Mouse (Mus musculus) lung, embryonic 15.5 days (tissue): Measurements from ENCODE around the gene Pecam1. TPM values are rescaled to one million over a fixed set of nuclear protein-coding genes. Genes with fewer than 3 reads are reported as not detected.

Experiments
- ATAC-seq: fragments of 200-750 bp; cut with Nextera tagmentation; 2 replicates; pipeline ENCODE4 v1.8.0; 2017; ENCODE audit warnings: moderate number of reproducible peaks, borderline replicate concordance; ENCODE audit not compliant: low FRiP score, low TSS enrichment; ENCODE audit errors: extremely low read depth
- H3K27ac ChIP-seq: fragments of 300-500 bp; sonication (generic); 2 replicates; pipeline ENCODE4 v1.5.1; 2015; ENCODE audit warnings: moderate library complexity, mild to moderate bottlenecking, inconsistent platforms
- H3K27me3 ChIP-seq: fragments of 300-500 bp; sonication (generic); 2 replicates; pipeline ENCODE4 v1.6.1; 2015; ENCODE audit warnings: inconsistent platforms
- H3K36me3 ChIP-seq: fragments of 300-500 bp; sonication (generic); 2 replicates; pipeline ENCODE4 v1.6.1; 2015; ENCODE audit warnings: inconsistent platforms
- H3K4me1 ChIP-seq: fragments of 300-500 bp; sonication (generic); 2 replicates; pipeline ENCODE4 v1.6.1; 2015; ENCODE audit warnings: inconsistent platforms
- H3K4me2 ChIP-seq: fragments of 300-500 bp; sonication (generic); 2 replicates; pipeline ENCODE4 v1.6.1; 2015; ENCODE audit warnings: inconsistent platforms, mild to moderate bottlenecking, moderate library complexity
- H3K4me3 ChIP-seq: fragments of 300-500 bp; sonication (generic); 2 replicates; pipeline ENCODE4 v1.5.1; 2015; ENCODE audit warnings: mild to moderate bottlenecking, inconsistent platforms
- H3K9ac ChIP-seq: fragments of 300-500 bp; sonication (generic); 2 replicates; pipeline ENCODE4 v1.6.1; 2015; ENCODE audit warnings: inconsistent platforms
- H3K9me3 ChIP-seq: fragments of 300-500 bp; sonication (generic); 2 replicates; pipeline ENCODE4 v1.6.1; 2016; ENCODE audit warnings: inconsistent platforms
- WGBS: fragments of 180-500 bp; shearing (Covaris S2); methylation state at CpG from one replicate; pipeline ENCODE4 v1.1.7; 2015; 5-methylcytosine and 5-hydroxymethylcytosine counted together
- polyA plus RNA-seq: library from polyadenylated mRNA; unstranded; fragments of >200 nt; fragmentation: Nextera tagmentation; extraction: Ambion mirVana; gene quantifications from 2 replicates; pipeline ENCODE4 v1.2.1, GENCODE M21; 2015

Pecam1 gene
- polyA plus RNA-seq, 1 experiment from 2014 or later, result 117 TPM

DNA sequence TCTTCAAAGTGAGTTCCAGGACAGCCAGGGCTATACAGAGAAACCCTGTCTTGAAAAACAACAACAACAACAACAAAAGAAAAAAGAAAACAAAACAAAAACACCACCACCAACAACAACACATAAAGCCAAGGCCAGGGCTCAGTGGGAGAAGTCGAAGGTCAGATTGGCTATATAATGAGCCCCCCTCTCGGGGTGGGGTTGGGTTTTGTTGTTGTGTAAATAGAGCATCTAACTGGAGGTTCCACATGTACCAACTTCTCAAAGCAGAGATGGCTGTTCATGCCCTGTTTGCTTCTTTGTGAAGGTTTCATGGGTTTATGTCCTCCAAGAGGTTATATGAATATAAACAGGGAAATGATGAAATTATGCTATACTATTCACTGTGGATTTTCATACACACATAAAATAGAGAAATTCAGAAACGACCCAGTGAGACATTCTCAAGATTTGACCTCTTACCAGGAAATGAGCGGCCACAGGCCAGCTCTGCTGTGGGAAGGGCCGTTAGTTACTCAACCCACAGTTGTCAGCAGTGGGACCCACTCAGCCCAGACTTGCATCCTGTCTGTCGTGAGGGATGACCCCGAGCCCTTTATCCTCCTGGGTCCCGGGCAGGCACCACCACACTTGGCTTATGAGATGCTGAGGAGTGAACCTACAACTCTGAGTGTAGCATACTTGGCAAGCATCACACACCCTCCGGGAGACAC lies 45.9 kb downstream of the Pecam1 start:
- no peak overlapping the region for H3K9ac ChIP-seq
- no peak overlapping the region for H3K4me3 ChIP-seq
- no peaks in the 10 kb centered on the region for H3K27me3 ChIP-seq
- H3K4me2 ChIP-seq, result no peak overlapping the region
- H3K9me3 ChIP-seq, result no peaks in the 10 kb centered on the region
- no peaks in the 10 kb centered on the region for H3K36me3 ChIP-seq
- H3K27ac ChIP-seq, result no peak overlapping the region
- peaks cover 22% of the 10 kb centered on the region for H3K4me1 ChIP-seq
- no peak for ATAC-seq
- 57% methylated on average over 9 of the region's 9 CpGs for WGBS

DNA sequence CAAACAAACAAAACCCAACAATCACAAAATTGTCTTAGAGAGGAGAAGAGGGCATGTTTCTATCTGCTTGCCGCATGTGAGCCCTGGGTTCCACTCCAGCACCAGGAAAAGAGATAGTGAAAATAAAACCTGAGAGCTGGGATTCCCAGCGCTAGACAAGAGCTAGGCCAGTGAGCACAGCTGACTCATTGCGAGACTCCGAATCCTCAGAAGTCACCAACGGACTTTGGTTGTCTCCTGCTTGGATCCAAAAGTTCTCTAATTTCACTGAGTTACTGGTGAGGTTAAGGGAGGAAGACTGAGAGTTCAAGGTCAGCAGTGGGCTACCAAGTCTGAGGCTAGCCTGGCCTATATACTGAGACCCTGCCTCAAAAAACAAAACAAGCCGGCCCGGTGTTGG lies 46.5 kb downstream of the Pecam1 start:
- H3K9me3 ChIP-seq, result no peaks in the 10 kb centered on the region
- H3K4me1 ChIP-seq, result peaks cover 16% of the 10 kb centered on the region
- no peak overlapping the region for H3K4me3 ChIP-seq
- ATAC-seq, result no peak
- no peak overlapping the region for H3K4me2 ChIP-seq
- WGBS, result 90% methylated on average over 7 of the region's 7 CpGs
- no peaks in the 10 kb centered on the region for H3K27me3 ChIP-seq
- H3K36me3 ChIP-seq, result no peaks in the 10 kb centered on the region
- no peak overlapping the region for H3K9ac ChIP-seq
- H3K27ac ChIP-seq, result no peak overlapping the region

DNA sequence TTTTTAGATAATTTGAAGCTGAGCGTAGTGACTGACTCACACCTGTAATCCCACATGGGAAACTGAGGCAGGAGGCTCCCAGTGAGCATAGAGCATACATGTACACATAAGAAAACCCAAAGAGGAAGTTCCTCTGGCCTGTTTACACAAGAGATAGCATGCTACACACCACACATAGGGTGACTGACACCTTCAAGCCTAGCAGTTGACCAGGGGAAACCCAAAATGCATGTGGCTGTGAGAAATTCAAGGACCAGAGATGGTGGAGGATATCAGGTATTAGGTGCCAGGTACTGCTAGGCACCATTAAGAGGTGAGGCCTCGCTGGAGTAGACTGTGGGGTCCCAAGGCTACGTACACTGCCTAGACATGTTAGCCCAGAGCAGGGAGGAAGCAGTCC lies 47.8 kb downstream of the Pecam1 start:
- 73% methylated on average over 3 of the region's 3 CpGs for WGBS
- Histone ChIP-seq H3K9ac (no peak overlapping the region), H3K4me1 (peaks cover 11% of the 10 kb centered on the region), H3K36me3 (no peaks in the 10 kb centered on the region), H3K27ac (no peak overlapping the region), H3K27me3 (no peaks in the 10 kb centered on the region), H3K4me3 (no peak overlapping the region), H3K4me2 (no peak overlapping the region), H3K9me3 (no peaks in the 10 kb centered on the region)
- no peak for ATAC-seq

DNA sequence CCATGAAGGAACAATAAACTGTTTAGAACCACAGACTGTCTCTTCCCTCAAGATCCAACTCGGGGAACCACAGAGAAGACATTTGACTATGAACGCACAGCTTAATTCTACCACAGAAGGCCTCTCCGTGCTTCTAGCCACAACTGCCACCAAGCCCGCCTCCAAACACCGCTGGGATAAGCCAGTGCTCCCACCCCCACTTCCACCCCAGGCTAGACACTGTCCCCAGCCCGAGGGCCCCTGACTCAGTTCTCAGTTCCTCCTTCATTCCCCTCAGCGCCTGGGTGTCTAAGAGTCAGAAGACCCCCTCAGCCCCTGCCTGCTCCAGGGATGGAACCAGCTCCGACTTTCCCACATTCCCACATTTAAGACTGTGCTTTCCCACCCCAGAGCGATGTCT lies 48.8 kb downstream of the Pecam1 start:
- no peak for ATAC-seq
- no peak overlapping the region for H3K9ac ChIP-seq
- 0 out of 2 replicates have a peak, but pooled peaks cover 5% of the 10 kb centered on the region for H3K4me1 ChIP-seq
- no peaks in the 10 kb centered on the region for H3K9me3 ChIP-seq
- H3K27ac ChIP-seq, result no peak overlapping the region
- no peaks in the 10 kb centered on the region for H3K27me3 ChIP-seq
- H3K4me2 ChIP-seq, result no peak overlapping the region
- H3K4me3 ChIP-seq, result no peak overlapping the region
- H3K36me3 ChIP-seq, result no peaks in the 10 kb centered on the region
- WGBS, result 63% methylated on average over 9 of the region's 9 CpGs

DNA sequence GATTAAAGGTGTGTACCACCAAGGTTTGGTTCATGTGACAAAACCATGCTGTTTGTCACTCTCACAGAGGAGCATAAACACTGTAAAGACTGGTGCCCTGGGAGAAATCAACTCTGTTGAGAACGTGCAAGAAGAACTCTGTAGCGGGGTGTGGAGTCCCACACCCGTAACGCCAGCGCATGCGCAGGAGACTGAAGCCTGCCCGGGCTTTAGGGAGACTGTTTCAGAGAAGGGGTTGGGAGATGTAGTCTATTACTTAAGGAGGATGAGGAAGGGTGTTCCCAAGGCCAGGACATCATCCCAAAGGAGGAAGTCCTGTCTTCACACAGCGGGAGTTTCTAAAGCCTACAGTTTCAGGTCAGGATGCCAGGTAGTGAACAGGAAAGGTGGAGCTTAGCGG lies 51.3 kb downstream of the Pecam1 start:
- no peak overlapping the region for H3K4me2 ChIP-seq
- H3K9me3 ChIP-seq, result no peaks in the 10 kb centered on the region
- H3K4me1 ChIP-seq, result no peaks in the 10 kb centered on the region
- no peaks in the 10 kb centered on the region for H3K36me3 ChIP-seq
- no peak for ATAC-seq
- no peak overlapping the region for H3K9ac ChIP-seq
- no peaks in the 10 kb centered on the region for H3K27me3 ChIP-seq
- 89% methylated on average over 9 of the region's 9 CpGs for WGBS
- H3K4me3 ChIP-seq, result no peak overlapping the region
- no peak overlapping the region for H3K27ac ChIP-seq

DNA sequence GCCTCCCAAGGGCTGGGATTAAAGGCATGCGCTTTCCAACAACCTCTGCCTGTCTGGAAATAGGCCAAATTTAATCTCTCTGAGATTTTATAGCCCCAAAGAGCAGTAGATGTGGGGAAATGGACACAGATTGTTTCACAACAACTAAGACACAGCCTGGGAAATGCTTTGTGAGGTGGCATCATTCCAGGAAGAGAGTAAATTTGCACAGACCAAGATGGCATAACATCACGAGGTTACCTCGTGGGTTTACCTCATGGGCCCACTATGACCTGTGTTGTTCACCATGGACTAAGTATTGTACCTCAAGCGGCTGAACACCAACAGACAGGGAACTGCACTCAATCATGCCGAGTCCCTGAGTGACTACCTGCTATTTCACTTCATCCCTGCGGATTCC lies 52.1 kb downstream of the Pecam1 start:
- no peak for ATAC-seq
- no peak overlapping the region for H3K4me3 ChIP-seq
- no peak overlapping the region for H3K4me2 ChIP-seq
- H3K9me3 ChIP-seq, result no peaks in the 10 kb centered on the region
- H3K4me1 ChIP-seq, result no peaks in the 10 kb centered on the region
- WGBS, result 83% methylated on average over 6 of the region's 6 CpGs
- no peaks in the 10 kb centered on the region for H3K36me3 ChIP-seq
- H3K9ac ChIP-seq, result no peak overlapping the region
- H3K27ac ChIP-seq, result no peak overlapping the region
- H3K27me3 ChIP-seq, result no peaks in the 10 kb centered on the region

DNA sequence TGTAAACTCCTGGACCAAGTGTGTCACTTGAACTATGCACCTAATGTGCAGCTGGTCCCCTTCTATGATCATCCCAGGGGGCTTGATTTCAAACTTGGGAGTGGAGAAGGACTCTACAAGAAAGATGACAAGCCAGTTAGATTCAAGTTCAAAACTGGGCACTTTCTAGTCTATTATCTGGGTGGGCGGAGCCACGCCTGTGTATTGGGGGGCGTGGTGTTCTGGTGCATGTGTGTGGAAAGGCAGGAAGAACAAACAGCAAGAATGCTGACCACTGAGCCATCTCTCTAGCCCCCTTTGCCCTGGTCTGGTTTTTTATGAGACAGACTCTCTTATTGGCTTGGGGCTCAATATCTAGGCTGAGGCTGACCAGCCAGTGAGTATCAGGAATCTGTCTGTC lies 54.5 kb downstream of the Pecam1 start:
- no peaks in the 10 kb centered on the region for H3K36me3 ChIP-seq
- H3K9me3 ChIP-seq, result no peaks in the 10 kb centered on the region
- no peaks in the 10 kb centered on the region for H3K4me1 ChIP-seq
- H3K9ac ChIP-seq, result no peak overlapping the region
- 92% methylated on average over 3 of the region's 3 CpGs for WGBS
- no peak overlapping the region for H3K4me2 ChIP-seq
- H3K4me3 ChIP-seq, result no peak overlapping the region
- no peak for ATAC-seq
- no peaks in the 10 kb centered on the region for H3K27me3 ChIP-seq
- no peak overlapping the region for H3K27ac ChIP-seq

DNA sequence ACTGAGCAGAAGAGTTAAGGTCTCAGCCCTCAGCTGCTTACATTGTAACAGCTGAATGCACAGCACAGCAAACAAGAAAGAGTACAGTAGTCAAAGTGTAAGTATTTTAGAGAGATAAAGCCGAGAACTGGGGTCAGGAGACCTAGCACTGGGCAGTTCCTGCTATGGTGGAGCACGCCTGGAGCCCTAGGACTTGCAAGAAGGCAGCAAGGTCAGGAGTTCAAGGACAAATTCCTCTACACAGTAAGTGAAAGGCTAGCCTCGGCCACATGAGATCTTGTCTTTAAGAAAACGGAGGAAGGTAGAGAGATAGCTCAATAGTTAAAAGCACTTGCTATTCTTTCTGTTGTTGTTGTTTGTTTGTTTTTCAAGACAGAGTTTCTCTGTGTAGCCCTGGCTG lies 57.5 kb downstream of the Pecam1 start:
- Histone ChIP-seq H3K9ac (no peak overlapping the region), H3K4me1 (no peaks in the 10 kb centered on the region), H3K4me2 (no peak overlapping the region), H3K27ac (no peak overlapping the region), H3K9me3 (no peaks in the 10 kb centered on the region), H3K27me3 (no peaks in the 10 kb centered on the region), H3K4me3 (no peak overlapping the region), H3K36me3 (no peaks in the 10 kb centered on the region)
- no peak for ATAC-seq
- 67% methylated on average over 4 of the region's 4 CpGs for WGBS

DNA sequence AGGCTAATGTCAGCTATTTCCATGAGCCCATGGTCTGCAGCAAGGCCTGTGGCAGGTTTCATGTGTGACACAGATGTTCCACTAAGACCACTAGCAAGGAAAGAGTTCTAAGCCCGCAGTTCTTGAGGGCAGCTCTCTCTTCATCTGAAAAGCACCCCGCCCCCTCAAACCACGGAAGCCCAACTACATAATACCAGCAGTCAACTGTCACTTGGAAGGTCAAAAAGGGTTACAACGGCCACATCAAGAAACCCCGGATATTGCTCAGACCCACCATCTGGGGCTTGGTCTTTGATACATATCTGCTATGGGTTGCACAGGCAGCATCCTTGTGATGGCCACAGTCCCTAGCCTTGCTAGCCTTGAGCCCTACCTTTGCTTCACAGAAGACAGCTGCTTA lies 62.1 kb downstream of the Pecam1 start:
- Histone ChIP-seq H3K36me3 (no peaks in the 10 kb centered on the region), H3K9me3 (no peaks in the 10 kb centered on the region), H3K9ac (no peak overlapping the region), H3K27ac (no peak overlapping the region), H3K27me3 (no peaks in the 10 kb centered on the region), H3K4me2 (no peak overlapping the region), H3K4me1 (no peaks in the 10 kb centered on the region), H3K4me3 (no peak overlapping the region)
- no peak for ATAC-seq
- WGBS, result 72% methylated on average over 5 of the region's 5 CpGs

DNA sequence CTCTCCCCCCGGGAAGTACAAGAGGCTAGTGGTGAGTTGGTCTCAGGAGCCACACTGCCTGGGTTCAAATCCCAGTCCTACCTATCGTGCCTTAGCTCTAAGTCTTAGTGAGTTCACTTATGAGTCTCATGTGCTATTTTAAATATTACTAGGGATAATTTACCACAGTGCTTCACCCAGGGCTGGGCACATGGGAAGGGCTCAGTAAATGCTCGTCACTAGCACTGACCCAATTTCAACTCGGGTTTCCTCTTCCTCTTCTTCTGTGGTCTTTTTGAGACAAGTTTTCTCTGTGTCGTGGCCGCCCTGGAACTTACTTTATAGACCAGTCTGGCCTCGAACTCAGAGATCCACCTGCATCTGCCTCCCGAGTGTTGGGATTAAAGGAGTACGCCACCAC lies 63.1 kb downstream of the Pecam1 start:
- H3K27ac ChIP-seq, result no peak overlapping the region
- no peak overlapping the region for H3K4me2 ChIP-seq
- ATAC-seq, result no peak
- 78% methylated on average over 9 of the region's 9 CpGs for WGBS
- no peaks in the 10 kb centered on the region for H3K27me3 ChIP-seq
- no peaks in the 10 kb centered on the region for H3K9me3 ChIP-seq
- H3K4me1 ChIP-seq, result no peaks in the 10 kb centered on the region
- H3K36me3 ChIP-seq, result no peaks in the 10 kb centered on the region
- H3K9ac ChIP-seq, result no peak overlapping the region
- no peak overlapping the region for H3K4me3 ChIP-seq

DNA sequence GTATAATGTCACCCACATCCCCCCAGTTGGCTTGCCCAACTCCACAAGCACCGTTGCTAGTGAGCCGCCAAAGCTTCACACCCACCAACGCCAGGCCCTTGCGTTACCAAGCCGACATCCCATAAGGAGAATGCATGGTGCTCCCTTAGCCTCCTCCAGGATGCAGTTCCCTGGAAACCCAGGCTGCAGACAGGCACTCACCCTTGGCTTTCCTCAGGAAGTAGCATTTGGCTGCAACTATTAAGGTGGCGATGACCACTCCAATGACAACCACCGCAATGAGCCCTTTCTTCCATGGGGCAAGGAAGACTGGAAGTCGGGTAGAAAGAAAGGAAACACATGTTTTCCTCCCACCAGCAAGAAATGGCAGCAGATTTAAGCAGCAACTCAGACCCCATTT lies 66.4 kb downstream of the Pecam1 start:
- H3K27me3 ChIP-seq, result no peaks in the 10 kb centered on the region
- H3K9ac ChIP-seq, result no peak overlapping the region
- ATAC-seq, result no peak
- H3K4me2 ChIP-seq, result no peak overlapping the region
- H3K27ac ChIP-seq, result no peak overlapping the region
- no peaks in the 10 kb centered on the region for H3K9me3 ChIP-seq
- no peaks in the 10 kb centered on the region for H3K36me3 ChIP-seq
- no peaks in the 10 kb centered on the region for H3K4me1 ChIP-seq
- whole genome bisulfite sequencing, result 82% methylated on average over 8 of the region's 8 CpGs
- no peak overlapping the region for H3K4me3 ChIP-seq

DNA sequence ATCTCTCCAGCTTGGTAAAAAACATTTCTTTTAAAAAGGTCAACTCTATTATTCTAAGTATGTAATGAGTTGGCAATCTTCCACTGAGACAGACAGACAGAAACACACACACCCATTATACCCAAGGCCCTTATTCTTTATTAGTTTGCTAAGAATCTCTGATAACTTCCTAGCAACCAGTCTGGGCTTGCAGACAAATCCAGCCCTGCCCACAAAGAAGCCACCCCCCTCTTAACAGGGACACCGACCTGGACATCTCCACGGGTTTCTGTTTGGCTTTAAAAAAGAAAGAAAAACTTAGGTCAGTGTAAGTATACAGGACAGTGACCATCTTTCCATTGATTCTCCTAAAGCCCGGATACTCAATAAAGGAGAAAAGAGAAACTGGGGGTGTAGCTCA lies 67.1 kb downstream of the Pecam1 start:
- Histone ChIP-seq H3K36me3 (no peaks in the 10 kb centered on the region), H3K27ac (no peak overlapping the region), H3K4me3 (no peak overlapping the region), H3K4me2 (no peak overlapping the region), H3K9ac (no peak overlapping the region), H3K9me3 (no peaks in the 10 kb centered on the region), H3K27me3 (no peaks in the 10 kb centered on the region), H3K4me1 (peaks cover 2% of the 10 kb centered on the region)
- no peak for ATAC-seq
- WGBS, result 70% methylated on average over 3 of the region's 3 CpGs

DNA sequence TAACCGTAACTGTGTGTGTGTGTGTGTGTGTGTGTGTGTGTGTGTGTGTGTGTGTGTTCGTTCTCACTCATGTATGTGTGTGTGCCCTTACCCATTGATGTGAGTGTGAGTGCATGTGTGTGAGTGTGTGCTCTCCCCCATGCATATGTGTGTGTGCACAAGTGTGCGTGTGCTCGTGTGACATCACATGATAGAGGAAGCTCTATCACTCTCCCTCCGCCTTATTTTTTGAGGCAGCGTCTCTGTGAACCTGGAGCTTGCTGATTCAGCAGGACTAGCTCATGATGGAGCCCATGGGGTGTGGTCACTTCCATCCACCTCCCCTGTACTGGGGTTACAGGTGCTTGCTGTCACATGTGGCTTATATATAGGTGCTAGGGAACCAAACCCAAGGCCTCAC lies 69.3 kb downstream of the Pecam1 start:
- whole genome bisulfite sequencing, result 77% methylated on average over 6 of the region's 6 CpGs
- ATAC-seq, result no peak
- Histone ChIP-seq H3K4me2 (no peak overlapping the region), H3K4me1 (peaks cover 12% of the 10 kb centered on the region), H3K9ac (no peak overlapping the region), H3K9me3 (no peaks in the 10 kb centered on the region), H3K4me3 (no peak overlapping the region), H3K36me3 (no peaks in the 10 kb centered on the region), H3K27me3 (no peaks in the 10 kb centered on the region), H3K27ac (no peak overlapping the region)
